21 mouse cellular contexts compared by ENCODE assay signal in the genomic region with DNA sequence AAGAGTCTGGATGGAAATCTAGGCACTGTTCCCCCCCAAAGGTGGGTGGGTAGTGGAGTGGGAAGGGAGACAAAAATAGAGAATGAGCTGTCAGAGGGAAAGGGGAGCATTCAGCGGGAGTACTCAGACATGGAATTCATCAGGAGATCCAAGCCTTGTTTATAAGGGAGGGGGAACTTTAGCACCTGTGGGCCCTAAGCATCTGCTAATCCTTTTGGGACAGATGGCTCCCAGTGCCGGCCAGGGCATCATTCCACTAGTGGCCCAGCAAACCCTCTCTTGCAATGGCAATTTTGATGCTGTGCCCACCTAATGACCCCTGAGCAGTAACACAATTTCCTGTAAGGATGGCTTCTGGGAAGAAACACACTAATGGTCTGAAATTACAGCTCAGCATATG. TPM values are rescaled to one million over a fixed set of nuclear protein-coding genes. Genes with fewer than 3 reads are reported as not detected.
DNase-seq lines count a peak whose midpoint lies in the region; ATAC-seq lines count a peak whose summit lies in the region.
"Had no signal": no experiment of that assay in that cellular context is flagged by ENCODE, and none has a peak within 500 bp of the region (broad histone marks: within the 10 kb centered on the region; RNA-seq: fewer than 3 reads in every experiment).

No protein-coding gene starts in this region.

- no peaks in the 10 kb centered on the region for H3K36me3 ChIP-seq in forebrain, embryonic 13.5 days (ENCODE audit: poor library complexity, severe bottlenecking)
- no peaks in the 10 kb centered on the region for H3K36me3 ChIP-seq in forebrain, embryonic 11.5 days (ENCODE audit: control insufficient read depth, insufficient read depth, low read length)
- H3K36me3 ChIP-seq: kidney, embryonic 15.5 days had no signal

- H3K9me3 ChIP-seq in forebrain, embryonic 13.5 days (replicated peaks), result no peaks in the 10 kb centered on the region
- no peaks in the 10 kb centered on the region for H3K9me3 ChIP-seq in forebrain, embryonic 11.5 days (ENCODE audit: control insufficient read depth, low read length)
- H3K9me3 ChIP-seq: kidney, embryonic 15.5 days had no signal

- H3K4me1 ChIP-seq in forebrain, embryonic 13.5 days, result peaks cover 3% of the 10 kb centered on the region; the same call in 1 of the 2 replicates
- H3K4me1 ChIP-seq in forebrain, embryonic 11.5 days (replicated peaks; ENCODE audit: control insufficient read depth, insufficient read depth, low read length), result no peaks in the 10 kb centered on the region; the same call in 1 of the 2 replicates
- H3K4me1 ChIP-seq: kidney, embryonic 15.5 days had no signal

- 62% methylated on average over 2 of the region's 2 CpGs for WGBS in forebrain, embryonic 13.5 days
- WGBS in forebrain, embryonic 11.5 days, result 70% methylated on average over 2 of the region's 2 CpGs

- intact Hi-C loops in left cerebral cortex, postnatal 10 days (cut with DNase I), result no loop called here
- intact Hi-C loops in left cerebral cortex, postnatal 4 days (cut with DNase I), result no loop called here

- H3K4me3 ChIP-seq in forebrain, embryonic 13.5 days, result no peak overlapping the region
- H3K4me3 ChIP-seq in forebrain, embryonic 11.5 days (ENCODE audit: low read depth, low read length), result no peak overlapping the region
- H3K4me3 ChIP-seq: kidney, embryonic 15.5 days; left cerebral cortex, adult 2 months had no signal

- H3K9ac ChIP-seq in forebrain, embryonic 13.5 days, result no peak overlapping the region
- H3K9ac ChIP-seq in forebrain, embryonic 11.5 days (ENCODE audit: low read length), result no peak overlapping the region
- H3K9ac ChIP-seq: kidney, embryonic 15.5 days; lung, embryonic 14.5 days had no signal

- H3K27ac ChIP-seq in forebrain, embryonic 13.5 days, result no peak overlapping the region
- H3K27ac ChIP-seq in forebrain, embryonic 11.5 days (ENCODE audit: low read depth, low read length), result no peak overlapping the region
- H3K27ac ChIP-seq: kidney, embryonic 15.5 days; macrophage had no signal

- no peak for DNase-seq in forebrain, embryonic 11.5 days (ENCODE audit: low spot score)
- peak; percentile 36 to 37 for DNase-seq in left cerebral cortex, adult 18-20 months (ENCODE audit: low spot score in 2 of 2)
- no peak for DNase-seq in left cerebral cortex, postnatal 10 days (ENCODE audit: extremely low spot score in 1 of 2, low spot score in 2 of 2)
- peak; percentile 100 for DNase-seq in cerebellum, adult 9-10 months
- peak; percentile 69 for DNase-seq in left cerebral cortex, postnatal 4 days
- DNase-seq in thymus, postnatal 0 days (ENCODE audit: low spot score), result no peak
- DNase-seq in thymus, adult 18-20 months, result no peak
- DNase-seq: adrenal gland, postnatal 25 days; gastrocnemius, postnatal 10 days; lung, embryonic 14.5 days; midbrain, embryonic 14.5 days; thymus, postnatal 14 days had no signal

- no peaks in the 10 kb centered on the region for H3K27me3 ChIP-seq in forebrain, embryonic 13.5 days
- H3K27me3 ChIP-seq in forebrain, embryonic 11.5 days (ENCODE audit: control insufficient read depth, insufficient read depth, low read length), result no peaks in the 10 kb centered on the region
- H3K27me3 ChIP-seq: kidney, embryonic 15.5 days had no signal

- no peak overlapping the region for H3K4me2 ChIP-seq in forebrain, embryonic 13.5 days
- no peak overlapping the region for H3K4me2 ChIP-seq in forebrain, embryonic 11.5 days (ENCODE audit: low read depth, low read length, severe bottlenecking)
- H3K4me2 ChIP-seq: heart, embryonic 11.5 days; kidney, embryonic 15.5 days; lung, embryonic 14.5 days had no signal

- 0 out of 2 replicates have a peak, but pooled peaks have one; percentile 14 for ATAC-seq in forebrain, embryonic 13.5 days
- no peak for ATAC-seq in forebrain, embryonic 11.5 days (replicated peaks; ENCODE audit: low FRiP score)
- ATAC-seq: inflammation-experienced regulatory T-cells, adult 6 months had no signal

RNA-seq across cellular contexts. Expression of gene Clnk, which starts 5.0 kb away (rescaled TPM):
- 0.22 TPM in 1 of 2 replicates, not detected in the other for polyA plus RNA-seq in forebrain, embryonic 13.5 days (2015; fragmentation: Nextera tagmentation; extraction: Ambion mirVana)
- polyA plus RNA-seq in forebrain, embryonic 11.5 days (2014; fragmentation: Nextera tagmentation; extraction: Ambion mirVana), result 0.16 and 0.25 TPM in 2 replicates
- not detected for total RNA-seq in left cerebral cortex, adult 18-20 months (2021)
- under 1 TPM; 0.61 to 0.64 TPM for total RNA-seq in left cerebral cortex, postnatal 10 days (2021)
- total RNA-seq in left cerebral cortex, postnatal 4 days (2021), result not detected
- 1.6 and 2.0 TPM in 2 replicates for polyA plus RNA-seq in thymus, postnatal 0 days (2015; fragmentation: Nextera tagmentation; extraction: Ambion mirVana)
- total RNA-seq: adrenal gland, postnatal 25 days; gastrocnemius, postnatal 10 days; heart, postnatal 25 days; liver, adult 2 months had no signal
- polyA plus RNA-seq: embryonic facial prominence, embryonic 11.5 days; heart, embryonic 11.5 days; inflammation-experienced regulatory T-cells, adult 6 months; kidney, embryonic 15.5 days; liver, adult 2 months; lung, embryonic 14.5 days; macrophage had no signal

Comparison
In these comparisons a context has a peak if more than half of its experiments do, and no peak if none do; other contexts are left out.
1. DNase-seq: peak in left cerebral cortex, adult 18-20 months (2 of 2), cerebellum, adult 9-10 months (single experiment) and left cerebral cortex, postnatal 4 days (single experiment); none in forebrain, embryonic 11.5 days (single experiment), left cerebral cortex, postnatal 10 days (0 of 2), thymus, postnatal 0 days (single experiment) and thymus, adult 18-20 months (0 of 2).